Mouse (Mus musculus): ENCODE measurements around the gene Cxcl3. TPM values are rescaled to one million over a fixed set of nuclear protein-coding genes. Genes with fewer than 3 reads are reported as not detected.
"Not testable (repeated sequence)": the region's sequence is repeated elsewhere in the genome, so short reads cannot be mapped to it uniquely, and the experiment has no call there.

The Cxcl3 gene
- total RNA-seq, 2 experiments from 2014 or later = not detected

- DNase-seq (ENCODE audit: low spot score in 2 of 2) = no peak
These were observed 3.6 kb downstream of the Cxcl3 start for GRCm38 (mm10) chr5:90789306-90790073.

GRCm38 (mm10) chr5:90790074-90790502, 4.2 kb downstream of the Cxcl3 start:
- no peak for DNase-seq (ENCODE audit: low spot score in 2 of 2)

GRCm38 (mm10) chr5:90794195-90794625, 8.3 kb downstream of the Cxcl3 start, which contains the start of gene Cxcl15:
Gene Cxcl15 (plus strand): TSS chr5:90794534.
- no peak for DNase-seq (ENCODE audit: low spot score in 2 of 2)

- DNase-seq (ENCODE audit: low spot score in 2 of 2) = not testable (repeated sequence)
These were observed 9.5 kb downstream of the Cxcl3 start for GRCm38 (mm10) chr5:90795392-90795791.

GRCm38 (mm10) chr5:90804574-90804973, 18.7 kb downstream of the Cxcl3 start:
- DNase-seq (ENCODE audit: low spot score in 2 of 2) = no peak

GRCm38 (mm10) chr5:90806050-90806449, 20.1 kb downstream of the Cxcl3 start:
- no peak for DNase-seq (ENCODE audit: low spot score in 2 of 2)

GRCm38 (mm10) chr5:90807176-90807950, 21.5 kb downstream of the Cxcl3 start:
- DNase-seq (ENCODE audit: low spot score in 2 of 2) = no peak

GRCm38 (mm10) chr5:90819756-90820155, 33.9 kb downstream of the Cxcl3 start:
- no peak for DNase-seq (ENCODE audit: low spot score in 2 of 2)

- no peak for DNase-seq (ENCODE audit: low spot score in 2 of 2)
These were observed 46.4 kb downstream of the Cxcl3 start for GRCm38 (mm10) chr5:90832145-90832767.

- no peak for DNase-seq (ENCODE audit: low spot score in 2 of 2)
These were observed 47.0 kb downstream of the Cxcl3 start for GRCm38 (mm10) chr5:90832768-90833388.

- no peak for DNase-seq (ENCODE audit: low spot score in 2 of 2)
These were observed 48.5 kb downstream of the Cxcl3 start for GRCm38 (mm10) chr5:90834436-90834835.

GRCm38 (mm10) chr5:90838582-90838981, 52.7 kb downstream of the Cxcl3 start:
- no peak for DNase-seq (ENCODE audit: low spot score in 2 of 2)

Small RNA genes lying within 50 kb of the gene (microRNA-seq; reads per million reads assigned to microRNA genes)
- gene Gm24322 = 0 reads per million in 2 experiments

Other genes with a start within 250 kb of the Cxcl3 start
- under 1 TPM in 1 of 2 experiments, not detected in 1; 0.19 TPM for gene 5830473C10Rik, start 225.0 kb upstream of the Cxcl3 start, total RNA-seq (2021)
- gene Rassf6, start 145.4 kb upstream of the Cxcl3 start, total RNA-seq (2021) = under 1 TPM; 0.32 to 0.52 TPM
- gene Cxcl5, start 26.7 kb upstream of the Cxcl3 start, total RNA-seq (2021) = under 1 TPM in 1 of 2 experiments, not detected in 1; 0.35 TPM
- not detected for gene Ppbp, start 17.6 kb upstream of the Cxcl3 start, total RNA-seq (2021)
- gene Pf4, start 13.7 kb upstream of the Cxcl3 start, total RNA-seq (2021) = 1 to 10 TPM; 2.3 to 5.0 TPM
- gene Cxcl15, start 8.4 kb downstream of the Cxcl3 start, total RNA-seq (2021) = not detected
- under 1 TPM; 0.46 to 0.83 TPM for gene Cxcl1, start 105.1 kb downstream of the Cxcl3 start, total RNA-seq (2021)
- not detected for gene Cxcl2, start 117.8 kb downstream of the Cxcl3 start, total RNA-seq (2021)
- gene Mthfd2l, start 145.0 kb downstream of the Cxcl3 start, total RNA-seq (2021) = 10 to 100 TPM; 16.8 to 18.0 TPM
- under 1 TPM in 1 of 2 experiments, not detected in 1; 0.60 TPM for gene Epgn, start 241.4 kb downstream of the Cxcl3 start, total RNA-seq (2021)